Mouse (Mus musculus) bone marrow macrophage, adult 2 months (primary cell): ENCODE data around the gene Ahcyl1.

Source experiments
- CTCF ChIP-seq: IDR thresholded peaks from 2 replicates; pipeline ENCODE4 v1.5.1; 2012; ENCODE audit warnings: low read depth, mild to moderate bottlenecking, low read length, moderate library complexity
- POLR2A ChIP-seq: IDR thresholded peaks from 2 replicates; pipeline ENCODE4 v1.6.1; 2012; ENCODE audit warnings: mild to moderate bottlenecking, low read depth, low read length, borderline replicate concordance

DNA sequence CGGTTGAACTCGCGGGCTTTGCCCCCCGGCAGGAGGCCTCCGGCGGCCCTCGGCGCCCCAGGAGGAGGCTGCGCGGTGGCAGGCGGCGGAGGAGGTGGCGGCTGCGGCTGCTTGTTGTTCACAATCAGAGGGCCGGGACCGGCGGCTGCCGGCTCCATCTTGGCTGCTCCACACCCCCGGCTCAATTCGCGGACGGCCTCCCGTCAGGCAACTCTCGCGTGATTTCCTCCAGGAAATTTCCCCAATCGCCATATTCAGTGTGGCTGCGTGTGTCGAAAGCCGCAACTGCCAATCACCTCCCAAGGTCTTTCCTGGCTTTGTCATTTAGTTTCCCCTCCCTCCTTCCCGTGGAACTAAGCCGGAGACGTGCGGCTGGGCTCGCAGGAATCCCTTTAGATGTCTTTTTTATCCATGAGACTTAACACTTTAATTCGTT, 64.8 kb downstream of the Ahcyl1 start, which contains the start of gene Strip1:
- no peak for TF ChIP-seq CTCF
- TF ChIP-seq POLR2A: peak; percentile 14; the same call in 1 of the 2 replicates
